Mouse (Mus musculus) ovary, adult 10 weeks (tissue): ENCODE data around the gene Zfp26. TPM values are rescaled to one million over a fixed set of nuclear protein-coding genes. Genes with fewer than 3 reads are reported as not detected.

Experiments
- polyA plus RNA-seq: library from polyadenylated mRNA; stranded (reverse); fragments of 350-450 nt; fragmentation: Illumina TruSeq; extraction: RNeasy Lipid Tissue Mini Kit (QIAGEN cat#74804); gene quantifications from one replicate; pipeline ENCODE4 v1.2.3, GENCODE M21; 2014

Gene Zfp26
- 63.8 TPM for polyA plus RNA-seq

DNA sequence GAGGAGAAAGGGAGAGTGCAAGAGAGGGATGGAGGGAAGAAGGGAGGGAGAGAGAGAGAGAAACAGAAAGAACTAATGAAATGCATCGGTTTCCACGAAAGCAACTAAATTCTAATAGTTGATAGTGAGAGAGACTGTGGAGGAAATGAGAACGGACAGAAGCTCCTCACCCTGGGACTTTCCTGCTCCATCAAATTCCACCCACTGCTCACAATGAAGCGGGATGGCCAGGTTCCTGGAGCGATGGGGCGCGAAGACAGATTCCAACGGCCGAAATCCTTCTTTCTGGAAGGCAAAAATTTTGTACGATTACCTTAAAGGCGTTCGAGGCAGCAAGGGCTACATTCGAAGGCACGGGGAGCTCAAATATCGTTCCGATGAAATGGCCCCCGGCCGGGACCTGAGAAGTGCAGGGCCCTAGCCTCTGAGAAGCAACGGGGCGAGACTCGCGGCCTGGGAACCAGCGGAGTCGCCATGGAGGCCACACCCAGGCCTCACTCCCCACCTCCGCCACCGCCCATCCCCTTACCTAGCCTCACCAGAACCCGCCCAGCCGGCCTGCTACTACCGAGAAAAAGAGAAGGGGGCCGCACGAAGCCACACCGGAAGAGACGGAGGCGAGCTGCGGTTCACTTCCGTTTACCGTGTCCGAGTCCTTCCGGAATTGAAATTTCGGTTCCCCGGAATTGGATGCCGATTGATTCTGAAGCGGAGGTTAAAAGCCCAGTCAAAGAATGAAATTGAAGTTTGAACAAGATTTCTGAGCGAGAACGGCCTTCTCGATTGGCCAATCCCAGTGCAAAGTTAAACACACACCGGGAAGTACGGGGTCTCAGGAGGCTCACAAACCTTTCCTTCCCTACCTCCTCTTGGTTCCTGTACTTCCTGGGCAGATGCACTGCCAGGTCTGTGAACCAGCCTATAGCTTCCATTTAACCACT lies at the start of gene Zfp26:
Gene Zfp26, minus strand, starts transcription at position 786 of the 941 bp plus-strand sequence.

DNA sequence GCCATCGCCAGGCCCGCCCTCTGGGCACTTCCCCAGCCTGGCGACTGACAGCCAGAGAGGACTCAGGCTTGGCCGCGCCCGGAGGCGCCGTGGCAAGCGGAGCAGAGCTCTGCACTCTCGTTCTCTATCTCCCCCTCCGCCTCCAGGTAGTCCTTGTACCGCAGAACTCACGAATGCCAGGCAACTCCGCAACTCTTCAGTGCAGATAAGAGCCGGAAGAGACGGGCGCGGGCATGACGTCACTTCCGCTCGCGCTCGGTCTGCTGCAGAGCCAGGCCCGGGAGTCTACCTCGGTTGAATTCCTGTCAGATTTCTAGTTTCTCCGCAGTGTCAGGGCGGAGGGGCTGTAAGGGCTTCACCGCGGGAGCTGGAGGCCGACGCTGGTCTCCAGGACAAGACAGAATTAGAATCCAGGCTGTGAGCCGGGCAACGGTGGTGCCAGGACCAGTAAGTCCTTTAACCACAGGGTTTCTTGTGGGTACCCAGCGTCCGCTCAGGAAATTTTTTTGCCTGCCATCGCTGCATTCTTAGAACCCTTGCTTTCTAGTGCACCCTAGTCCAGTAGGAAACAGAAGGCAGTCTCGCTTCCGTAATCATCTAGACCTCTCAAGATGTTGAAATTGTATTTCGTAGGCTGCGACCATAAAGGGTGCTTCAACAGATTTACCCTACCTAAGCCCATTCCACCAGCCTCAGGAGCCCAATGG lies 32.7 kb upstream of the Zfp26 start, which contains the start of gene Zfp426:
Gene Zfp426, minus strand, starts transcription at position 220 of the 707 bp plus-strand sequence.

DNA sequence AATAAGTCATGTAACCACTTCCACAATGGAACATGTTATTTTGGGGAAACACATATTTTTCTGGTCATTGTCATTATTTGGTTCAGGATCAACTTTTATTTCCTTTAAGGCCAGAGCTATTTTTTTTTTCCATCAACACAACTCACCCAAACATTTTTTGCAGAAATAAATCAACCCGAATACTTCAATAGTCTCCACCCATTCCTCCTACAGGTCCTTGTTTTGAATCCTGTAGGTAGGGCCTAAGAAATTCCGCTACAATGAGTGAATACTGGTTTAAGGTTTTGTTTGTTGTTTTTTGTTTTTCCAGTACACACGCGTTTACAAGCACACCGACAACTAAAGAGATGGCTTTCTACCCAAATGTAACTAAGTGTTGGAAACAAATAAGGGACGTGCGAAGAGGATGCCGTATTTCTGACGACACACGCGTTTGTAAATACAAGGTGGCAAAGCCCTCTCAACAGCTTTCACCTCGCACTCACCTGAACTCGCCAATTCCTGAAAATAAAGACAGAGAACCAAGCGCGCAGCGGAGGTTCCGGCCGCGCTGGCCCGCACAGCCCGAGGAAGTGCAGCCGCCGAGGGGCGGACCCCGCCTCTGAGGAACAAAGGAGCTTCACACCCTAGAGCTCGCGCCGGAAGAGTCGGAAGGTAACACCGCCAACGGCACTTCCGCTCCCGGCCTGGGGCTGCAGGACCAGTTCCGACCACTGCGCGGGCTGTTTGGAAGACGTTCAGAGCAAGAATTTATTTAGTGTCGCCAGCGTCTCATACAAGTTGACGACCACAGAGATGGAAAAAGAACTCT lies 75.2 kb downstream of the Zfp26 start, which contains the start of gene Zfp560:
Gene Zfp560, minus strand, starts transcription at position 646 of the 811 bp plus-strand sequence.

Other genes with a start within 250 kb of the Zfp26 start
- gene Olfr871, start 248.0 kb downstream of the Zfp26 start, polyA plus RNA-seq: not detected
- not detected for gene Olfr872, start 223.0 kb downstream of the Zfp26 start, polyA plus RNA-seq
- not detected for gene Olfr39, start 177.8 kb downstream of the Zfp26 start, polyA plus RNA-seq
- not detected for gene Olfr873, start 161.6 kb downstream of the Zfp26 start, polyA plus RNA-seq
- gene Olfr18, start 124.1 kb downstream of the Zfp26 start, polyA plus RNA-seq: not detected
- gene Zfp560, start 75.0 kb downstream of the Zfp26 start, polyA plus RNA-seq: 32.7 TPM
- 89.9 TPM for gene Zfp426, start 32.6 kb upstream of the Zfp26 start, polyA plus RNA-seq
- 197 TPM for gene Zfp266, start 61.3 kb upstream of the Zfp26 start, polyA plus RNA-seq
- gene Zfp846, start 121.1 kb upstream of the Zfp26 start, polyA plus RNA-seq: 30.4 TPM
- 22.2 TPM for gene Ubl5, start 182.7 kb upstream of the Zfp26 start, polyA plus RNA-seq
- 2.7 TPM for gene Fbxl12, start 184.6 kb upstream of the Zfp26 start, polyA plus RNA-seq
- 1.1 TPM for gene Pin1, start 191.9 kb upstream of the Zfp26 start, polyA plus RNA-seq